In genomic region chr2:170550240-170550639, GRCm38 (mm10) we compare ENCODE assay signal across 12 mouse cellular contexts. TPM values are rescaled to one million over a fixed set of nuclear protein-coding genes. Genes with fewer than 3 reads are reported as not detected.
DNase-seq lines count a peak whose midpoint lies in the region; ATAC-seq and TF ChIP-seq lines count a peak whose summit lies in the region.
"Had no signal": no experiment of that assay in that cellular context is flagged by ENCODE, and none has a peak within 500 bp of the region (broad histone marks: within the 10 kb centered on the region; RNA-seq: fewer than 3 reads in every experiment).

No protein-coding gene starts in this region.

- peak; percentile 72 for ATAC-seq in hindbrain, embryonic 15.5 days (ENCODE audit: low FRiP score, low read depth)
- peak; percentile 42; the same call in 1 of the 2 replicates for ATAC-seq in neural tube, embryonic 13.5 days (ENCODE audit: low read depth)
- peak; percentile 74 for ATAC-seq in forebrain, postnatal 0 days

- H3K27ac ChIP-seq in hindbrain, embryonic 15.5 days (replicated peaks) = no peak overlapping the region; the same call in 1 of the 2 replicates
- no peak overlapping the region for H3K27ac ChIP-seq in hindbrain, embryonic 10.5 days
- peak overlapping the region; percentile 25; the same call in 1 of the 2 replicates for H3K27ac ChIP-seq in neural tube, embryonic 13.5 days (replicated peaks)
- H3K27ac ChIP-seq in forebrain, postnatal 0 days (ENCODE audit: low read depth, low read length) = peak overlapping the region; percentile 40; the same call in 1 of the 2 replicates

- no peak overlapping the region for H3K4me2 ChIP-seq in hindbrain, embryonic 15.5 days
- H3K4me2 ChIP-seq in neural tube, embryonic 13.5 days = no peak overlapping the region
- no peak overlapping the region for H3K4me2 ChIP-seq in forebrain, postnatal 0 days (ENCODE audit: low read depth)

- TF ChIP-seq CTCF in forebrain, postnatal 0 days (IDR thresholded peaks at IDR 0.05; ENCODE audit: low read depth) = no peak

- no peaks in the 10 kb centered on the region for H3K36me3 ChIP-seq in hindbrain, embryonic 15.5 days
- no peaks in the 10 kb centered on the region for H3K36me3 ChIP-seq in hindbrain, embryonic 10.5 days
- H3K36me3 ChIP-seq in neural tube, embryonic 13.5 days = no peaks in the 10 kb centered on the region
- H3K36me3 ChIP-seq in forebrain, postnatal 0 days (ENCODE audit: insufficient read depth) = no peaks in the 10 kb centered on the region

- H3K9ac ChIP-seq in hindbrain, embryonic 15.5 days = no peak overlapping the region
- H3K9ac ChIP-seq in neural tube, embryonic 13.5 days = no peak overlapping the region
- no peak overlapping the region for H3K9ac ChIP-seq in forebrain, postnatal 0 days

- peaks cover 30% of the 10 kb centered on the region for H3K4me1 ChIP-seq in hindbrain, embryonic 15.5 days (replicated peaks)
- peaks cover 26% of the 10 kb centered on the region for H3K4me1 ChIP-seq in hindbrain, embryonic 10.5 days (replicated peaks)
- peaks cover 21% of the 10 kb centered on the region for H3K4me1 ChIP-seq in neural tube, embryonic 13.5 days (replicated peaks)
- peaks cover 9% of the 10 kb centered on the region; the same call in 1 of the 2 replicates for H3K4me1 ChIP-seq in forebrain, postnatal 0 days (ENCODE audit: insufficient read depth)

- H3K9me3 ChIP-seq in hindbrain, embryonic 15.5 days = no peaks in the 10 kb centered on the region
- H3K9me3 ChIP-seq in hindbrain, embryonic 10.5 days = no peaks in the 10 kb centered on the region
- H3K9me3 ChIP-seq in neural tube, embryonic 13.5 days = no peaks in the 10 kb centered on the region
- H3K9me3 ChIP-seq in forebrain, postnatal 0 days (ENCODE audit: low read length) = no peaks in the 10 kb centered on the region

- intact Hi-C loops in gastrocnemius, postnatal 36 days (cut with DNase I) = no loop called here

- no peak for DNase-seq in hindbrain, embryonic 10.5 days (ENCODE audit: low spot score)
- no peak for DNase-seq in neural tube, embryonic 10.5 days (ENCODE audit: extremely low spot score, low spot score)
- DNase-seq in forebrain, postnatal 0 days = peak; percentile 84
- DNase-seq in right cerebral cortex, postnatal 4 days = peak; percentile 22
- DNase-seq in thymus, postnatal 10 days (ENCODE audit: low spot score in 2 of 2) = no peak
- DNase-seq in gastrocnemius, postnatal 36 days = no peak

- H3K27me3 ChIP-seq in hindbrain, embryonic 15.5 days = no peaks in the 10 kb centered on the region
- no peaks in the 10 kb centered on the region for H3K27me3 ChIP-seq in hindbrain, embryonic 10.5 days (ENCODE audit: insufficient read depth, poor library complexity, severe bottlenecking)
- 0 out of 2 replicates have a peak, but pooled peaks cover 6% of the 10 kb centered on the region for H3K27me3 ChIP-seq in neural tube, embryonic 13.5 days
- H3K27me3 ChIP-seq in forebrain, postnatal 0 days (ENCODE audit: insufficient read depth, low read length) = no peaks in the 10 kb centered on the region
- H3K27me3 ChIP-seq: megakaryocyte, embryonic 14.5 days had no signal

- WGBS in hindbrain, embryonic 15.5 days = 24% methylated on average over 5 of the region's 5 CpGs
- WGBS in hindbrain, embryonic 10.5 days = 67% methylated on average over 5 of the region's 5 CpGs
- 38% methylated on average over 5 of the region's 5 CpGs for WGBS in neural tube, embryonic 13.5 days
- 11% methylated on average over 5 of the region's 5 CpGs for WGBS in forebrain, postnatal 0 days

- H3K4me3 ChIP-seq in hindbrain, embryonic 15.5 days = no peak overlapping the region
- H3K4me3 ChIP-seq in hindbrain, embryonic 10.5 days = no peak overlapping the region
- H3K4me3 ChIP-seq in neural tube, embryonic 13.5 days = no peak overlapping the region
- H3K4me3 ChIP-seq in forebrain, postnatal 0 days (ENCODE audit: low read depth, low read length) = no peak overlapping the region
- H3K4me3 ChIP-seq: megakaryocyte, embryonic 14.5 days had no signal

RNA-seq across cellular contexts. Expression of gene 4930470P17Rik, which starts 51.6 kb away (rescaled TPM):
- polyA plus RNA-seq in hindbrain, embryonic 15.5 days (2015; fragmentation: Nextera tagmentation; extraction: Ambion mirVana) = 0.10 and 0.14 TPM in 2 replicates
- not detected in 2 replicates for polyA plus RNA-seq in hindbrain, embryonic 10.5 days (2016; fragmentation: Nextera tagmentation; extraction: Ambion mirVana)
- polyA plus RNA-seq in neural tube, embryonic 13.5 days (2015; fragmentation: Nextera tagmentation; extraction: Ambion mirVana) = not detected in 2 replicates
- not detected in 2 replicates for total RNA-seq in forebrain, postnatal 0 days (2014; rRNA removed)
- 0.11 and 0.16 TPM in 2 replicates for polyA plus RNA-seq in forebrain, postnatal 0 days (2015; fragmentation: Nextera tagmentation; extraction: Ambion mirVana)
- total RNA-seq in gastrocnemius, postnatal 36 days (2021) = not detected
- total RNA-seq: ES-E14; layer of hippocampus, adult 18-20 months had no signal
- polyA plus RNA-seq: spleen, adult 2 months had no signal

RNA-seq across cellular contexts. Expression of gene Cyp24a1, which starts 53.3 kb away (rescaled TPM):
- polyA plus RNA-seq in hindbrain, embryonic 15.5 days (2015; fragmentation: Nextera tagmentation; extraction: Ambion mirVana) = 0.10 and 0.14 TPM in 2 replicates
- polyA plus RNA-seq in hindbrain, embryonic 10.5 days (2016; fragmentation: Nextera tagmentation; extraction: Ambion mirVana) = 0.07 and 0.17 TPM in 2 replicates
- polyA plus RNA-seq in neural tube, embryonic 13.5 days (2015; fragmentation: Nextera tagmentation; extraction: Ambion mirVana) = not detected in 2 replicates
- total RNA-seq in forebrain, postnatal 0 days (2014; rRNA removed) = not detected in 2 replicates
- 0.04 TPM in 1 of 2 replicates, not detected in the other for polyA plus RNA-seq in forebrain, postnatal 0 days (2015; fragmentation: Nextera tagmentation; extraction: Ambion mirVana)
- total RNA-seq in gastrocnemius, postnatal 36 days (2021) = not detected
- total RNA-seq: ES-E14; layer of hippocampus, adult 18-20 months had no signal
- polyA plus RNA-seq: spleen, adult 2 months had no signal

RNA-seq across cellular contexts. Expression of gene Pfdn4, which starts 54.0 kb away (rescaled TPM):
- polyA plus RNA-seq in hindbrain, embryonic 15.5 days (2015; fragmentation: Nextera tagmentation; extraction: Ambion mirVana) = 113 and 130 TPM in 2 replicates
- 93.1 and 104 TPM in 2 replicates for polyA plus RNA-seq in hindbrain, embryonic 10.5 days (2016; fragmentation: Nextera tagmentation; extraction: Ambion mirVana)
- polyA plus RNA-seq in neural tube, embryonic 13.5 days (2015; fragmentation: Nextera tagmentation; extraction: Ambion mirVana) = 170 and 171 TPM in 2 replicates
- total RNA-seq in forebrain, postnatal 0 days (2014; rRNA removed) = 154 and 194 TPM in 2 replicates
- 145 and 191 TPM in 2 replicates for polyA plus RNA-seq in forebrain, postnatal 0 days (2015; fragmentation: Nextera tagmentation; extraction: Ambion mirVana)
- total RNA-seq in gastrocnemius, postnatal 36 days (2021) = 10 to 100 TPM; 12.1 to 12.6 TPM

Comparison
In these comparisons a context has a peak if more than half of its experiments do, and no peak if none do; other contexts are left out.
1. H3K27ac ChIP-seq: peak in neural tube, embryonic 13.5 days (single experiment) and forebrain, postnatal 0 days (single experiment); none in hindbrain, embryonic 15.5 days (single experiment) and hindbrain, embryonic 10.5 days (single experiment).
2. DNase-seq: peak in forebrain, postnatal 0 days (single experiment) and right cerebral cortex, postnatal 4 days (single experiment); none in hindbrain, embryonic 10.5 days (single experiment), neural tube, embryonic 10.5 days (single experiment), thymus, postnatal 10 days (0 of 2) and gastrocnemius, postnatal 36 days (0 of 2).
3. Peak in every context shown above with its lines, with median percentiles within 50 percentile points of each other: ATAC-seq.